Mouse (Mus musculus) fat pad, adult 2 months (tissue): ENCODE data around the gene Col11a2.

ENCODE experiments used
- DNase-seq: peaks from one replicate; pipeline ENCODE4 v3.0.0-alpha.2; 2011; ENCODE audit warnings: low read depth, low spot score; ENCODE audit errors: extremely low read depth

Gene Col11a2

GRCm38 (mm10) chr17:34047404-34048050 is 8.3 kb downstream of the Col11a2 start:
- no peak for DNase-seq

GRCm38 (mm10) chr17:34057224-34057623 is 18.0 kb downstream of the Col11a2 start:
- no peak for DNase-seq

DNA sequence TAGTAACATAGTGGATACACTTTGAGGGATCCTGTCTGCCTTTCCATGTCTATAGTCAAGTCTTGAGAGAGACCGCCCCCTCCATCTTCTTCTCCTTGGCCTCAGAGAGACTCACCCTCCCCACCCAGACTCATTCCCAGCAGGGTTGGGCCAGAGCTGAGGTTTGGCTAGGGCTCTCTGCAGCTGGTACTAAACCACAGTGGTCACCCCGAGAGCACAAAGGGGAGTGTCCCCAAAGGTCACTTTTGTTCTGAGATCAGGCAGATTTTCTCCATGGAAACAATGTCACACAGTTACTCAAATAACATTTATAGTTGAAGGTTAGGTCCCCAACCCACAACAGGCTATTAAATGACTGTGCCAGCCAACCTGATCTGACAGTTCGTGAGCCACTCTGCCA is 29.6 kb downstream of the Col11a2 start:
- DNase-seq, result no peak

DNA sequence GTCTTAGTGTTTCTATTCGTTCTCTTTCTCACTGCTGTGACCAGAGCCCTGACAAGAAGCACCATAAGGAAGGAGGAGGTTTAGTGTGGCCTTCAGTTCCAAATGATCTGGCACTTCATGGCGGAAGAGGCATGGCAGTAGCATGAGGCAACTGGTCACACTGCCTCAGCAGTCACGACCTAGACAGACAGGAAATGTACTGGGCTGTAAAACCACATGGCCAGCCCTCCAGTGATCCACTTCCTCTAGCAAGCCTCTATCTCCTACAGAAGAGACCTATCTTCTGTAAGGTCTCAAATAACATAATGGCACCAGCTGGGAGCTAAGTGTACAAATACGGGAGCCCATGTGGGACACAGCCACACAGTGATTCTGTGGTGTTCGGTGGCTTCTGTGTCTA is 32.9 kb downstream of the Col11a2 start:
- DNase-seq, result no peak

DNA sequence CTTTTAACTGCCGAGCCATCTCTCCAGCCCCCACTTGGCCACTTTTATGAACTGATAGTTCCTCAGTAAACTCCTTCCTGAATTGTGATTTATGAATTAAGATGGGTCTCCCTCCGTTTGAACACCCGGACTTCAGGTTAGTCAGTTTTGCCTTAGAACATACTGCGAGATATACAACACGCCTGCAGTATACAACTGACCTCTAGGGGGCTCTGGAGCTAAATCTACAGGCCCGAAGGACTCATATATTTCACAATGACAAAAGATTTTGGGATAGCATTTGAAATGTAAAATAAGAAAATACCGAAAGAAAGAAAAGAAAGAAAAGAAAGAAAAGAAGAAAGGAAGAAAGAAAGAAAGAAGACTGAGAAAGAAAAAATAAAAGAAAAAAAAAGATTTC is 36.0 kb downstream of the Col11a2 start:
- DNase-seq, result no peak

DNA sequence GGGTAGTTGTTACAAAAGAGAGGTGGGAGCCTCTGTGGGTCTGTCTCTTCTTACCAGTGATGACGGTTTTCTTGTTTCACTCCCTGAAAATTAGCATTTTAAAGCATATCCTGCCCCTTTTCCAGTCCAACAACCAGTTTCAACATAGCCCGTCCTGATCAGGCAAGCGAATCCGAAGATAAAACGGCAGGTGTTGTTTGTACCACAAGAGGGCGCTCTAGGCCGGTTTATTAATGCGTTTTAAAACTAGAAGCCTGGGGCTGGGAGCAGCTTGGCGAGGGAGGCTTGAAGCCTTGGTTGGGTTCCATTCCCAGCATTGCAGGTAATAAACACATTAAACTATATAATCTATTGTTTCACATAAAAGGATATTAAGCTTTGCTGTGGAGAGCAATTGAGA is 38.3 kb downstream of the Col11a2 start:
- DNase-seq, result no peak

- no peak for DNase-seq
Observed at GRCm38 (mm10) chr17:34078148-34078547, 38.9 kb downstream of the Col11a2 start.

DNA sequence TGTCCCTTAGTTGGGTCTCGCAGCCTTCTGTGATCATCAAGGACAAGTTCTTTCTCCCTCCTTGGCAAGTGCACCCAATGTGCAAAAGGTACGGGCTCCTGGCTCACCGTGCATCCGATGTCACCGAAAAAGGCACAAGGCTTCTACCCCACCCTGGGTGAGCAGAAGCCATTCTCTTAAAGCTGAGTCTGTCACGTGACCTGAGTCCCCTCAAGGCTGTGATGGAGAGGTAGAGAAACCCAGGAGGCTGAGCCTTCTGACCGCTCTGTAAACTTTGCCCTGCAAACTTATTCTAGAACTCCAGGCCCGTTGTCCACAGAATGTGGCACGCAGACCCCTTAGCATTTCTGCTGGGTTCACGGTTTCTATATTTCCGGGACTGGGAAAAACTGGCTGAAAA is 39.8 kb downstream of the Col11a2 start:
- no peak for DNase-seq

DNA sequence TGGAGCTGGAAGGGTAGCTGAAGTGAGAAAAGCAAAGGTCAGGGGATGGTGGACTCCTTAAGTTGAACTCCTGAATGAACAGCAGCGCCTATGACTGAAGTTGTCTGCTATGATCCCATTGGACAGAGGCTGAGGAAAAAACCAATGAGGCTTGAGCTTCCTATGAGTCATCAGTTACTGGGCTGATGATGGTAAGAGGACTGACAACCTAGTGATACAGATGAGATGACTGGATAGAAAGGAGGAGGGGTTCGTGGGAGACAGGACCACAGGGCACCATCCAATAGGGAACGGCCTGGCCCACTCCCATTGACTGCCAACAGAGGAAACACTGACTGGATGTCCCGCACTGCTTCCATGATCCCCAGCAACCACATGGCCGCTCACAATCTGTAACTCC is 40.4 kb downstream of the Col11a2 start:
- no peak for DNase-seq

- no peak for DNase-seq
Observed at GRCm38 (mm10) chr17:34083104-34083503, 43.9 kb downstream of the Col11a2 start.

DNA sequence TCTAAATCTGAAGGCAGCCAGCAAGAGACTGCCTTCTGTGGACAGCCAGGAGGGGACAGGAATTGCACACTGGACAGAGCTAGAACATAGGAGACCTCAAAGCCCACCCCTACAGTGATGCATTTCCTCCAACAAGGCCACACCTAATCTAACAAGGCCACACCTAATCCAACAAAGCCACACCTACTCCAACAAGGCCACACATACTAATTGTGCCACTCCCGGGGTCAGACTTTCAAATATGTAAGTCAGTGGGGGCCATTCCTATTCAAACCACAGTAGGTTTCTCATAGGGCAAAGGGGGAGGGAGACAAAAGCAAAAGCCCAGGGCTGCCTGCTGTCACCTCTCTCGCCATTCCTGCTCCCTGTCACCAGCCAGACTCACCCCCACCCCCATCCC is 48.1 kb downstream of the Col11a2 start:
- DNase-seq, result no peak

DNA sequence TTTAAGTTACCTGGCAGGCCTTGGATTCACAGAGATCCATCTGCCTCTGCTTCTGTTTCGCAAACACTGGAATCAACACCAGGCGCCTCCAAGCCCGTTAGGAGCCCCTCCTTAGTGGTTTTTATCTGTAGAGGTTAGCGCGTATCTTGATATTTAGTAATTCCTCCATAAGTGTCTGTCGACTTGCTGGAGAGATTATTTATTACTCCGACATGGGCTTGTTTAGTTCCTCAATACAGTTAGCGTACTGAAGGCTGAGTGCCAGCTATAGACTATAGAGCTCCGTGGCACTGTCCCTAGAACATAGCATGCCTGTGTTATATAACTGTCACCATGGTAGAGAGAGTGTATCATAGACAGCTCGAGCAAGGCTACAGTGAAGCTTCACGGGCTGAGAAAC is 48.9 kb downstream of the Col11a2 start:
- no peak for DNase-seq

DNA sequence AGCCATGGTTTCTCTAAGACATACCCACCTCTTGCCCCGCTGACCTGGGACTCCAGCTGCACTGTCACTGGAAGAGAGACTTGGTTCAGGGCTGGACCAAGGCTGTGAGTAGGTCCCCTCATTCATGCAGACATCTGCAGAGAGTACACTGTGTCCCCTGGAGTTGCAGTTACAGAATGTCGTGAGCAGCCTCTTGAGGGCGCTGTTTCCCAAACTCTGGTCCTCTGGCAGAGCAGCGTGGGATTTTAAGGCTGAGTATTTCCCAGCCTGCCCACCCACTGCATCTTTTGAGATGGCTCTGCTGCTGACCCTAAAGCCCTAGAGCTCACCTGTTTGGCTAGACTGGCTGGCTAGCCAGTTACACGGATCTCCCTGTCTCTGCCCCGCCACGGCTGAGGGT is 51.7 kb downstream of the Col11a2 start:
- DNase-seq, result no peak

- no peak for DNase-seq
Observed at GRCm38 (mm10) chr17:34092197-34092875, 53.1 kb downstream of the Col11a2 start, which contains the start of gene H2-Oa. Gene H2-Oa (plus strand): TSS chr17:34092340.

- DNase-seq, result no peak
Observed at GRCm38 (mm10) chr17:34093199-34093874, 54.1 kb downstream of the Col11a2 start.

- no peak for DNase-seq
Observed at GRCm38 (mm10) chr17:34094283-34095035, 55.2 kb downstream of the Col11a2 start.

DNA sequence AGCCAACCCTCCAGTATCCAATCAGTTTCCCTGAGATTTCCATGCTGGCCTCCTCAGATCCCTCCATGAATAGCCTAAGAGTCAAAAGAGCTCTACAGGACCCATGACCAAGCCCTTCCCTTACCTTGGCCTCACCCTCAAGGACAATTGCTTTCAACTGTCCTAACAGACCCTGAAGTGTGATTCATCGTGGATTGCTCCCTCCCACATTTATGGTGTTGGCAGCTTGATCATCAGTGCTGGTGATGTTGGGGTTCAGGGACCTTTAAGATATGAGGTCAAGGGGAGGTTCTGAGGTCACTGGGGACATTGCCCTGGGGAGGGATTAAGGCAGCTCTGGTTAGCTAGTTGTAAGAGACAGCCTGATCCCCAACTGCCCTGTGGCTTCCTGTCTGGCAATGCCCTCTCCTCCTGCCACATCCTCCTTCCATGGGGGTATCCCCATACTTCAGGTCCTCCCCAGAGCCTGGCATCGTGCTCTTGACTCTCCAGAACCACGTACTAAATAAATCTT is 57.3 kb downstream of the Col11a2 start:
- DNase-seq, result no peak

DNA sequence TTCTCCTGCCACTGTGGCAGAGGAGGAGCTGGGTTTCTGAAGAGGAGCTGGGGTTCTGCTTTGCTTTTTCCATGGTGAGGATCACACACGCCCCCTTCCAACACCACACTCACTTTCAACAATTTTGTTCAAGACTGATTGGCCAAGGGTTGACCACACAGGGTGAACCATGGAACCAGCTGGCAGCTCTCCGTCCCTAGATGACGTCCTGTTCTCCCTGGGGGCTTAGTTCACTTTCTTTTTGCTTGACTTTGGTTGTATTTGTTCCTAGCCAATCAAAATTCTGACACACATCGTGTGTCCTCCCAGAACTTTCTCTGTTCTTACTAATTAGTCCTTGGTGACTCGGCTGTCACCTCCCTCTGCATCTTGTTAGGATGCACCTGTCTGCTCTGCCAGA is 58.0 kb downstream of the Col11a2 start:
- no peak for DNase-seq

- no peak for DNase-seq
Observed at GRCm38 (mm10) chr17:34098709-34099479, 59.7 kb downstream of the Col11a2 start.

- no peak for DNase-seq
Observed at GRCm38 (mm10) chr17:34099531-34099930, 60.3 kb downstream of the Col11a2 start.

DNA sequence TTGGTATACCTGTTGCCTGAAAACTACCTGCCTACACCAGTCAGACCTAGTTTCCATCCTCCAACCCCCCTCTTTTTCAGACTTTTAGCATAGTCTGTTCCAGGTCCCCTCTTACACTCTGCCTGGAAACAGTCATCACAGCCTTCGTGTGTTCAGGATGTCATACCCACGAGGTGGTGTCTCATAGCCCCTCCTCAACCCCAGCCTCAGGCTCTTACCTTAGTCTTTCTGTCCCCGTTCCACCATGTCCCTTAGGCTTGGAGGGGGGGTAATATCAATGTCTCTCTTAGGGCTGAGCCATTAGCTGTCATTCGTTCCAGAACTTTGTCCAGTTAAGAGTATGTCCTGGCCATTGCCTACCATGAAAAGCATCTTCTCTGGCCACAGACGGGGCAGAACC is 61.9 kb downstream of the Col11a2 start:
- no peak for DNase-seq
